ENCODE assay signal across 20 mouse cellular contexts in genomic region chr14:86757132-86757531, GRCm38 (mm10).
A peak's percentile ranks its signal among the peaks of the same experiment; 100 is the strongest.
DNase-seq lines count a peak whose midpoint lies in the region; ATAC-seq and TF ChIP-seq lines count a peak whose summit lies in the region.
"Had no signal": no experiment of that assay in that cellular context is flagged by ENCODE, and none has a peak within 500 bp of the region (broad histone marks: within the 10 kb centered on the region; RNA-seq: fewer than 3 reads in every experiment).

No protein-coding gene starts in this region.

- no peak for TF ChIP-seq CTCF in intestine, postnatal 0 days (IDR thresholded peaks at IDR 0.05; ENCODE audit: low read depth)

- ATAC-seq in embryonic facial prominence, embryonic 14.5 days (ENCODE audit: low read depth) = no peak
- ATAC-seq in intestine, embryonic 14.5 days (replicated peaks; ENCODE audit: low FRiP score, low TSS enrichment, low read depth) = peak; percentile 43; the same call in 1 of the 2 replicates
- no peak for ATAC-seq in intestine, postnatal 0 days
- ATAC-seq in heart, embryonic 11.5 days (replicated peaks; ENCODE audit: insufficient number of reproducible peaks, low FRiP score, low TSS enrichment) = peak; percentile 84
- ATAC-seq in hindbrain, embryonic 16.5 days = no peak

- no peaks in the 10 kb centered on the region for H3K36me3 ChIP-seq in embryonic facial prominence, embryonic 14.5 days (ENCODE audit: control insufficient read depth, insufficient read depth, low read length)
- no peaks in the 10 kb centered on the region for H3K36me3 ChIP-seq in embryonic facial prominence, embryonic 10.5 days (replicated peaks)
- no peaks in the 10 kb centered on the region for H3K36me3 ChIP-seq in intestine, embryonic 14.5 days (ENCODE audit: control insufficient read depth, insufficient read depth, low read length)
- H3K36me3 ChIP-seq in intestine, postnatal 0 days (ENCODE audit: control insufficient read depth, insufficient read depth) = no peaks in the 10 kb centered on the region
- H3K36me3 ChIP-seq in heart, embryonic 11.5 days (ENCODE audit: control insufficient read depth, insufficient read depth, low read length) = no peaks in the 10 kb centered on the region
- H3K36me3 ChIP-seq in hindbrain, embryonic 16.5 days (ENCODE audit: control insufficient read depth, insufficient read depth, low read length) = no peaks in the 10 kb centered on the region
- H3K36me3 ChIP-seq: kidney, embryonic 15.5 days; liver, embryonic 15.5 days; midbrain, embryonic 12.5 days had no signal

- H3K4me2 ChIP-seq in embryonic facial prominence, embryonic 14.5 days (ENCODE audit: low read depth, low read length) = no peak overlapping the region
- no peak overlapping the region for H3K4me2 ChIP-seq in intestine, embryonic 14.5 days (ENCODE audit: low read length)
- no peak overlapping the region for H3K4me2 ChIP-seq in intestine, postnatal 0 days (replicated peaks; ENCODE audit: low read depth)
- no peak overlapping the region for H3K4me2 ChIP-seq in heart, embryonic 11.5 days
- H3K4me2 ChIP-seq in hindbrain, embryonic 16.5 days (ENCODE audit: low read length) = no peak overlapping the region
- H3K4me2 ChIP-seq: kidney, embryonic 15.5 days; liver, embryonic 15.5 days; midbrain, embryonic 12.5 days had no signal

- intact Hi-C loops in heart, postnatal 10 days (cut with DNase I) = no loop called here

- peaks cover 8% of the 10 kb centered on the region for H3K4me1 ChIP-seq in embryonic facial prominence, embryonic 14.5 days (ENCODE audit: control insufficient read depth, insufficient read depth, low read length)
- no peaks in the 10 kb centered on the region for H3K4me1 ChIP-seq in embryonic facial prominence, embryonic 10.5 days
- peaks cover 6% of the 10 kb centered on the region; the same call in 1 of the 2 replicates for H3K4me1 ChIP-seq in intestine, embryonic 14.5 days (replicated peaks; ENCODE audit: control insufficient read depth, insufficient read depth, low read length)
- H3K4me1 ChIP-seq in intestine, postnatal 0 days (replicated peaks; ENCODE audit: control insufficient read depth, insufficient read depth, low read length) = no peaks in the 10 kb centered on the region
- H3K4me1 ChIP-seq in heart, embryonic 11.5 days (ENCODE audit: control insufficient read depth, insufficient read depth, low read length) = peaks cover 17% of the 10 kb centered on the region
- no peaks in the 10 kb centered on the region for H3K4me1 ChIP-seq in hindbrain, embryonic 16.5 days (ENCODE audit: control insufficient read depth, insufficient read depth, low read depth, low read length)
- H3K4me1 ChIP-seq: kidney, embryonic 15.5 days; liver, embryonic 15.5 days had no signal

- H3K27ac ChIP-seq in embryonic facial prominence, embryonic 14.5 days (replicated peaks; ENCODE audit: low read depth, low read length) = peak overlapping the region; percentile 8; the same call in 1 of the 2 replicates
- no peak overlapping the region for H3K27ac ChIP-seq in embryonic facial prominence, embryonic 10.5 days (replicated peaks)
- H3K27ac ChIP-seq in intestine, embryonic 14.5 days (ENCODE audit: low read depth) = peak overlapping the region; percentile 64; the same call in 1 of the 2 replicates
- H3K27ac ChIP-seq in intestine, postnatal 0 days (ENCODE audit: low read depth, low read length) = no peak overlapping the region
- peak overlapping the region; percentile 93 for H3K27ac ChIP-seq in heart, embryonic 11.5 days (ENCODE audit: low read depth, low read length)
- no peak overlapping the region for H3K27ac ChIP-seq in hindbrain, embryonic 16.5 days (ENCODE audit: low read depth, low read length)
- H3K27ac ChIP-seq: kidney, embryonic 15.5 days; liver, embryonic 15.5 days; midbrain, embryonic 12.5 days had no signal

- H3K9ac ChIP-seq in embryonic facial prominence, embryonic 14.5 days (ENCODE audit: low read depth, low read length) = no peak overlapping the region
- H3K9ac ChIP-seq in intestine, embryonic 14.5 days (ENCODE audit: low read length) = no peak overlapping the region
- no peak overlapping the region for H3K9ac ChIP-seq in intestine, postnatal 0 days (ENCODE audit: low read depth, low read length)
- H3K9ac ChIP-seq in heart, embryonic 11.5 days (ENCODE audit: low read depth, low read length) = no peak overlapping the region
- H3K9ac ChIP-seq in hindbrain, embryonic 16.5 days (ENCODE audit: low read depth, low read length) = no peak overlapping the region
- H3K9ac ChIP-seq: kidney, embryonic 15.5 days; liver, embryonic 15.5 days; midbrain, embryonic 12.5 days had no signal

- WGBS in embryonic facial prominence, embryonic 14.5 days = 50% methylated on average over 4 of the region's 4 CpGs
- WGBS in embryonic facial prominence, embryonic 10.5 days = 84% methylated on average over 4 of the region's 4 CpGs
- WGBS in intestine, embryonic 14.5 days = 66% methylated on average over 4 of the region's 4 CpGs
- 73% methylated on average over 4 of the region's 4 CpGs for WGBS in intestine, postnatal 0 days
- WGBS in heart, embryonic 11.5 days (ENCODE audit: insufficient replicate concordance) = 45% methylated on average over 4 of the region's 4 CpGs
- 84% methylated on average over 4 of the region's 4 CpGs for WGBS in hindbrain, embryonic 16.5 days

- no peaks in the 10 kb centered on the region for H3K9me3 ChIP-seq in embryonic facial prominence, embryonic 14.5 days (ENCODE audit: control insufficient read depth, low read length)
- H3K9me3 ChIP-seq in embryonic facial prominence, embryonic 10.5 days = no peaks in the 10 kb centered on the region
- H3K9me3 ChIP-seq in intestine, embryonic 14.5 days (ENCODE audit: control insufficient read depth, low read length) = no peaks in the 10 kb centered on the region
- H3K9me3 ChIP-seq in intestine, postnatal 0 days (ENCODE audit: control insufficient read depth) = no peaks in the 10 kb centered on the region
- no peaks in the 10 kb centered on the region for H3K9me3 ChIP-seq in heart, embryonic 11.5 days (replicated peaks; ENCODE audit: control insufficient read depth, low read length)
- no peaks in the 10 kb centered on the region for H3K9me3 ChIP-seq in hindbrain, embryonic 16.5 days (ENCODE audit: control insufficient read depth, low read length)
- H3K9me3 ChIP-seq: kidney, embryonic 15.5 days; liver, embryonic 15.5 days; midbrain, embryonic 12.5 days had no signal

- DNase-seq in embryonic facial prominence, embryonic 14.5 days (ENCODE audit: low spot score) = no peak
- no peak for DNase-seq in embryonic facial prominence, embryonic 10.5 days (ENCODE audit: low spot score)
- DNase-seq in intestine, embryonic 14.5 days (ENCODE audit: low spot score) = no peak
- DNase-seq in heart, postnatal 10 days = peak; percentile 44 to 48
- DNase-seq in kidney, adult 8-10 months = no peak
- DNase-seq: cerebellum, adult 18-20 months; cerebellum, postnatal 25 days; embryo, embryonic 11 days; gastrocnemius, postnatal 25 days; kidney, postnatal 4 days; layer of hippocampus, adult 9-11 months; lung, postnatal 10 days; retina, postnatal 1 day; thymus, postnatal 36 days had no signal

- no peaks in the 10 kb centered on the region for H3K27me3 ChIP-seq in embryonic facial prominence, embryonic 14.5 days (replicated peaks; ENCODE audit: control insufficient read depth, insufficient read depth, low read length)
- H3K27me3 ChIP-seq in embryonic facial prominence, embryonic 10.5 days (replicated peaks; ENCODE audit: low read depth, poor library complexity, severe bottlenecking) = no peaks in the 10 kb centered on the region
- H3K27me3 ChIP-seq in intestine, embryonic 14.5 days (replicated peaks; ENCODE audit: control insufficient read depth, insufficient read depth, low read length) = no peaks in the 10 kb centered on the region
- H3K27me3 ChIP-seq in intestine, postnatal 0 days (replicated peaks; ENCODE audit: control insufficient read depth, insufficient read depth, low read length) = no peaks in the 10 kb centered on the region
- no peaks in the 10 kb centered on the region for H3K27me3 ChIP-seq in heart, embryonic 11.5 days (ENCODE audit: control insufficient read depth, insufficient read depth, low read length)
- no peaks in the 10 kb centered on the region for H3K27me3 ChIP-seq in hindbrain, embryonic 16.5 days (replicated peaks; ENCODE audit: control insufficient read depth, insufficient read depth, low read length)
- H3K27me3 ChIP-seq: kidney, embryonic 15.5 days; liver, embryonic 15.5 days; midbrain, embryonic 12.5 days had no signal

- no peak overlapping the region for H3K4me3 ChIP-seq in embryonic facial prominence, embryonic 14.5 days (ENCODE audit: low read depth, low read length)
- H3K4me3 ChIP-seq in embryonic facial prominence, embryonic 10.5 days = no peak overlapping the region
- no peak overlapping the region for H3K4me3 ChIP-seq in intestine, embryonic 14.5 days (ENCODE audit: low read depth, low read length)
- H3K4me3 ChIP-seq in intestine, postnatal 0 days (ENCODE audit: low read depth, low read length) = no peak overlapping the region
- no peak overlapping the region for H3K4me3 ChIP-seq in heart, embryonic 11.5 days (ENCODE audit: low read depth, low read length)
- H3K4me3 ChIP-seq in hindbrain, embryonic 16.5 days (ENCODE audit: low read length) = no peak overlapping the region
- H3K4me3 ChIP-seq: kidney, embryonic 15.5 days; liver, embryonic 15.5 days; midbrain, embryonic 12.5 days had no signal

Comparison
In these comparisons a context has a peak if more than half of its experiments do, and no peak if none do; other contexts are left out.
1. ATAC-seq: peak in intestine, embryonic 14.5 days (single experiment) and heart, embryonic 11.5 days (single experiment); none in embryonic facial prominence, embryonic 14.5 days (single experiment), intestine, postnatal 0 days (single experiment) and hindbrain, embryonic 16.5 days (single experiment).
2. H3K27ac ChIP-seq: peak in embryonic facial prominence, embryonic 14.5 days (single experiment), intestine, embryonic 14.5 days (single experiment) and heart, embryonic 11.5 days (single experiment); none in embryonic facial prominence, embryonic 10.5 days (single experiment), intestine, postnatal 0 days (single experiment) and hindbrain, embryonic 16.5 days (single experiment).
3. DNase-seq: peak in heart, postnatal 10 days (2 of 2); none in embryonic facial prominence, embryonic 14.5 days (single experiment), embryonic facial prominence, embryonic 10.5 days (single experiment), intestine, embryonic 14.5 days (single experiment) and kidney, adult 8-10 months (0 of 2).